Mouse (Mus musculus): ENCODE measurements at regions not wholly inside any gene's neighbourhood (a gene's known extent, or its start where the extent isn't known, plus 50 kb on each side); places are given as distances from the start of the nearest gene placed in this dataset.
"Not testable (repeated sequence)": the region's sequence is repeated elsewhere in the genome, so short reads cannot be mapped to it uniquely, and the experiment has no call there.

GRCm38 (mm10) chr12:19125541-19125940, 611.2 kb downstream of the 5730507C01Rik start:
- DNase-seq (ENCODE audit: low spot score in 2 of 2) = no peak

DNA sequence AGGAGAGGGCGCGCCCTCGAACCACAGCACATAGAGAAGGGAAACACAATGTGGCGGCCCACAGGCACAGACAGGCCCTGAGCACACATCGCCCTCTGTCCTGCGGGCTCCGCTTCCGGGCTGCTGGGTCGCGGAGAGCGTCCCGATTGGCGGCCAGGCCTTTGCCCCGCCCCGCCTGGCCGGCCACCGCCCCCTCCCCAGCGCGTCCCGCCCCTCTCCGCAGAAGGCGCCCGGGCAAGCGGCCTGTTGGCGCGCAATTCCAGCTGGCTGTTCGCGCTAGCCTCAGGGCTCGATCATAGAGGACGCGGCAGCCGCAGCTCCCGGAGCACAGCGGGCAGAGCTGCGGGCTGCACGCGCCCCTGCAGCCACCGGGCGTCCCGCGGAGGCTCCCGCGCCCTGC, 661.3 kb downstream of the 5730507C01Rik start:
- peak in 1 of 2 experiments; percentile 7 for DNase-seq (ENCODE audit: low spot score in 2 of 2)

DNA sequence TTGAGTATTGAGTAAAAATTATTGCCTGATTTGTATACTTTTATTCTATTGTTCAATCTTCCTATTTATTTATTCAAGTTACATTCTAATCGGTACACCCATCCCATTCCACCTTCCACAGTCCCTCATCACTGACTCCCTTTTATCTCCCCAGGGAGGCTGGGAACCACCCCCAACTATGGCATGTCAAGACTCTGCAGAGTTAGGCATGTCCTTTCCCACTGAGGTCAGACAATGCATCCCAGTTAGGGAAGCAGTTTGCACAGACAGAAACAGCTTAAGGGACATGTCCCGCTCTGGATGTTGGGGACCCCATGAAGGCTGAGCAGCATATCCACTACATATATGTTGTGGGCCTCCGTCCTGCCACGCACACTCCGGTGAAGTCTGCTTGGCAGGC, 678.1 kb downstream of the 5730507C01Rik start:
- DNase-seq (ENCODE audit: low spot score in 2 of 2) = no peak

- DNase-seq (ENCODE audit: low spot score in 2 of 2) = not testable (repeated sequence)
These were observed 678.7 kb downstream of the 5730507C01Rik start for GRCm38 (mm10) chr12:19193041-19193440.

- DNase-seq (ENCODE audit: low spot score in 2 of 2) = not testable (repeated sequence)
These were observed 709.7 kb downstream of the 5730507C01Rik start for GRCm38 (mm10) chr12:19223996-19224395.

DNA sequence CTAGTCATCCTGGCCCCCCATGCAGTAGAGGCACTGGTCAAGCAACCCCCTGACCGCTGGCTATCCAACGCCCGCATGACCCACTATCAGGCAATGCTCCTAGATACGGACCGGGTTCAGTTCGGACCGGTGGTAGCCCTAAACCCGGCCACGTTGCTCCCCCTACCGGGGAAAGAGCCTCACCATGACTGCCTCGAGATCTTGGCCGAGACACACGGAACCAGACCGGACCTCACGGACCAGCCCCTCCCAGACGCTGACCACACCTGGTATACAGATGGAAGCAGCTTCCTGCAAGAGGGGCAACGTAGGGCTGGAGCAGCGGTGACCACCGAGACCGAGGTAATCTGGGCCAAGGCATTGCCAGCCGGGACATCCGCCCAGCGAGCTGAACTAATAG, 707.6 kb upstream of the Gm21863 start:
- DNase-seq (ENCODE audit: low spot score in 2 of 2) = peak in 1 of 2 experiments; percentile 9

GRCm38 (mm10) chr12:19288271-19288890, 665.9 kb upstream of the Gm21863 start:
- peak; percentile 55 to 63 for DNase-seq (ENCODE audit: low spot score in 2 of 2)

- peak in 1 of 2 experiments; percentile 8 for DNase-seq (ENCODE audit: low spot score in 2 of 2)
These were observed 665.3 kb upstream of the Gm21863 start for GRCm38 (mm10) chr12:19289038-19289437.

- DNase-seq (ENCODE audit: low spot score in 2 of 2) = not testable (repeated sequence)
These were observed 662.1 kb upstream of the Gm21863 start for GRCm38 (mm10) chr12:19292068-19292770.

Data from layer of hippocampus, postnatal 10 days (tissue).